Mouse (Mus musculus): ENCODE measurements at regions not wholly inside any gene's neighbourhood (a gene's known extent, or its start where the extent isn't known, plus 50 kb on each side); places are given as distances from the start of the nearest gene placed in this dataset.

DNA sequence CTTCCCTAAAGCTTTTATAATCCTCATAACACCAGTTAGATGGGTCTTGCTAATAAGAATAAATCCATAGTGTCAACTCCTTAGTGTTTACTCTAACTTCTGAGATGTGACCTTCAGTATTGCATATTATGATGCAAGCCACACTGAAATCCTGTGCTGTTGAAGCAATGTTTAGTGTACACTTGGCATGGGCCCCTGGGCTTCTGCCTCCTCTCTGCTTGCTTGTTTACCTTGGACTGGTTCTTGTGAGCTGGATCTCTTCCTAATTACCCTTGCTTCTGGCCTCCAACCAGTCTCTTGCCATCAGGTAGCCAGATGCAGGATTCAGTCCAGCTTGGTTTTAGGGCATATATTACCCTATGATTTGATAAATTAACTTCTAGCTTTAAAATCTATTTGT lies 57.0 kb downstream of the Rgs2 start:
- Histone ChIP-seq H3K9me3 (ENCODE audit: control insufficient read depth, low read length) (no peaks in the 10 kb centered on the region), H3K36me3 (ENCODE audit: control insufficient read depth, insufficient read depth, low read length) (no peaks in the 10 kb centered on the region), H3K9ac (ENCODE audit: low read depth, low read length) (no peak overlapping the region), H3K27me3 (replicated peaks; ENCODE audit: control insufficient read depth, insufficient read depth, low read length) (no peaks in the 10 kb centered on the region), H3K4me3 (ENCODE audit: low read length) (no peak overlapping the region), H3K4me2 (ENCODE audit: low read length) (no peak overlapping the region), H3K27ac (ENCODE audit: low read depth, low read length) (no peak overlapping the region), H3K4me1 (ENCODE audit: control insufficient read depth, insufficient read depth, low read depth, low read length) (no peaks in the 10 kb centered on the region)
- ATAC-seq = no peak

- H3K27ac ChIP-seq (ENCODE audit: low read depth, low read length) = no peak overlapping the region
- no peak overlapping the region for H3K9ac ChIP-seq (ENCODE audit: low read depth, low read length)
- no peaks in the 10 kb centered on the region for H3K4me1 ChIP-seq (ENCODE audit: control insufficient read depth, insufficient read depth, low read depth, low read length)
- H3K27me3 ChIP-seq (replicated peaks; ENCODE audit: control insufficient read depth, insufficient read depth, low read length) = no peaks in the 10 kb centered on the region
- H3K9me3 ChIP-seq (ENCODE audit: control insufficient read depth, low read length) = no peaks in the 10 kb centered on the region
- WGBS = 51% methylated on average over 5 of the region's 5 CpGs
- no peaks in the 10 kb centered on the region for H3K36me3 ChIP-seq (ENCODE audit: control insufficient read depth, insufficient read depth, low read length)
- peak; percentile 74 for ATAC-seq
- no peak overlapping the region for H3K4me3 ChIP-seq (ENCODE audit: low read length)
- H3K4me2 ChIP-seq (ENCODE audit: low read length) = no peak overlapping the region
Observed at GRCm38 (mm10) chr1:143941465-143941864, 62.5 kb downstream of the Rgs2 start.

GRCm38 (mm10) chr1:143939511-143939910 lies 64.5 kb downstream of the Rgs2 start:
- Histone ChIP-seq H3K4me3 (ENCODE audit: low read length) (no peak overlapping the region), H3K4me2 (ENCODE audit: low read length) (no peak overlapping the region), H3K9ac (ENCODE audit: low read depth, low read length) (no peak overlapping the region), H3K36me3 (ENCODE audit: control insufficient read depth, insufficient read depth, low read length) (no peaks in the 10 kb centered on the region), H3K9me3 (ENCODE audit: control insufficient read depth, low read length) (no peaks in the 10 kb centered on the region), H3K27me3 (replicated peaks; ENCODE audit: control insufficient read depth, insufficient read depth, low read length) (no peaks in the 10 kb centered on the region), H3K4me1 (ENCODE audit: control insufficient read depth, insufficient read depth, low read depth, low read length) (no peaks in the 10 kb centered on the region), H3K27ac (ENCODE audit: low read depth, low read length) (no peak overlapping the region)
- 0 out of 2 replicates have a peak, but pooled peaks have one; percentile 22 for ATAC-seq
- WGBS = 59% methylated on average over 2 of the region's 2 CpGs

DNA sequence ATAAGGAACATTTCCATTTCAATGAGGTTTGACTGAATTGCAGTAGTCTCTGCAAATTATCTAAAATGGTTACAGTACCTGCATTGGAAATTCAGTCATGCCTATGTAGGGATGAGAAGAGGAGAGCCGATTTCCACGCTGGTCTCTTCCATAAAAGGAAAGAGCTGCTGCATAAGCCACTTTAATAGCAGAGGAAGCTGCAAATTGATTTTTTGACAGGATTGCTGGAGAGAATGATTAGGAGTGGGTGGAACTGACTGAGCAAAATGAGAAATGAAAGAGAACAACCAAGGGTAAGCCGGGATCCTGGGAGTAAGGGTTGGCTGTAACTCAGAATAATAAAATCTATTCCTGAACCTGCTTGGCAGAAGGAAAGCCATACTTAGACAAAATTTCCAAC lies 65.4 kb downstream of the Rgs2 start:
- Histone ChIP-seq H3K9ac (ENCODE audit: low read depth, low read length) (no peak overlapping the region), H3K36me3 (ENCODE audit: control insufficient read depth, insufficient read depth, low read length) (no peaks in the 10 kb centered on the region), H3K4me2 (ENCODE audit: low read length) (no peak overlapping the region), H3K4me1 (ENCODE audit: control insufficient read depth, insufficient read depth, low read depth, low read length) (no peaks in the 10 kb centered on the region), H3K4me3 (ENCODE audit: low read length) (no peak overlapping the region), H3K27ac (ENCODE audit: low read depth, low read length) (no peak overlapping the region), H3K9me3 (ENCODE audit: control insufficient read depth, low read length) (no peaks in the 10 kb centered on the region), H3K27me3 (replicated peaks; ENCODE audit: control insufficient read depth, insufficient read depth, low read length) (no peaks in the 10 kb centered on the region)
- 54% methylated on average over 3 of the region's 3 CpGs for WGBS
- ATAC-seq = peak; percentile 60

DNA sequence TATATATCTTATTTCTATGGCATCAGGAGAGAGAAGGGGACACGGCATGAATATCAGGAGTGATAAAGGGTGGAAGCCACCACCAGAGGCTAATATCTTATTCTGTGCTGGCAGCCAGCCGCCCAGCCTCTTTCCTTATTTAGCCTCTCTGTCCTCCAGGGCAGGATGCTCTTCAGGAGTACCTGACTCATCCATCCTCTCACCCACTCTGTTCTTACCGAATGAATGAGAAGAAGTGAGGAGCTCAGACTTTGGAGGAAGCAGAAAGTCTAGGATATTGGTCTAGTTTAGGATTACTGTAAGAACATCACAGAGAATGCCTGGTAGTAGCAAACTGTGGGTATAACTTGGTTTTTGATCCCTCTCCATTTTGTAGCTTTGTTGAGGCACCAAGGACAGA lies 73.2 kb downstream of the Rgs2 start:
- no peaks in the 10 kb centered on the region for H3K4me1 ChIP-seq (ENCODE audit: control insufficient read depth, insufficient read depth, low read depth, low read length)
- no peak overlapping the region for H3K27ac ChIP-seq (ENCODE audit: low read depth, low read length)
- no peak overlapping the region for H3K4me2 ChIP-seq (ENCODE audit: low read length)
- H3K4me3 ChIP-seq (ENCODE audit: low read length) = no peak overlapping the region
- no peaks in the 10 kb centered on the region for H3K36me3 ChIP-seq (ENCODE audit: control insufficient read depth, insufficient read depth, low read length)
- no peaks in the 10 kb centered on the region for H3K27me3 ChIP-seq (replicated peaks; ENCODE audit: control insufficient read depth, insufficient read depth, low read length)
- ATAC-seq = no peak
- no peak overlapping the region for H3K9ac ChIP-seq (ENCODE audit: low read depth, low read length)
- H3K9me3 ChIP-seq (ENCODE audit: control insufficient read depth, low read length) = no peaks in the 10 kb centered on the region
- WGBS = 75% methylated on average over 3 of the region's 3 CpGs

- Histone ChIP-seq H3K36me3 (ENCODE audit: control insufficient read depth, insufficient read depth, low read length) (no peaks in the 10 kb centered on the region), H3K4me1 (ENCODE audit: control insufficient read depth, insufficient read depth, low read depth, low read length) (no peaks in the 10 kb centered on the region), H3K27me3 (replicated peaks; ENCODE audit: control insufficient read depth, insufficient read depth, low read length) (no peaks in the 10 kb centered on the region), H3K4me2 (ENCODE audit: low read length) (no peak overlapping the region), H3K27ac (ENCODE audit: low read depth, low read length) (no peak overlapping the region), H3K4me3 (ENCODE audit: low read length) (no peak overlapping the region), H3K9me3 (ENCODE audit: control insufficient read depth, low read length) (no peaks in the 10 kb centered on the region), H3K9ac (ENCODE audit: low read depth, low read length) (no peak overlapping the region)
- ATAC-seq = no peak
- 65% methylated on average over 5 of the region's 5 CpGs for WGBS
Observed at GRCm38 (mm10) chr1:143929567-143930165, 74.3 kb downstream of the Rgs2 start.

- Histone ChIP-seq H3K4me3 (ENCODE audit: low read length) (no peak overlapping the region), H3K27me3 (replicated peaks; ENCODE audit: control insufficient read depth, insufficient read depth, low read length) (no peaks in the 10 kb centered on the region), H3K36me3 (ENCODE audit: control insufficient read depth, insufficient read depth, low read length) (no peaks in the 10 kb centered on the region), H3K27ac (ENCODE audit: low read depth, low read length) (no peak overlapping the region), H3K9me3 (ENCODE audit: control insufficient read depth, low read length) (no peaks in the 10 kb centered on the region), H3K9ac (ENCODE audit: low read depth, low read length) (no peak overlapping the region), H3K4me1 (ENCODE audit: control insufficient read depth, insufficient read depth, low read depth, low read length) (peaks cover 3% of the 10 kb centered on the region), H3K4me2 (ENCODE audit: low read length) (no peak overlapping the region)
- WGBS = 62% methylated on average over 1 of the region's 1 CpGs
- ATAC-seq = no peak
Observed at GRCm38 (mm10) chr1:143922499-143922898, 81.5 kb downstream of the Rgs2 start.

- peak; percentile 48; the same call in 1 of the 2 replicates for ATAC-seq
- Histone ChIP-seq H3K27me3 (replicated peaks; ENCODE audit: control insufficient read depth, insufficient read depth, low read length) (no peaks in the 10 kb centered on the region), H3K27ac (ENCODE audit: low read depth, low read length) (no peak overlapping the region), H3K4me3 (ENCODE audit: low read length) (no peak overlapping the region), H3K9ac (ENCODE audit: low read depth, low read length) (no peak overlapping the region), H3K4me2 (ENCODE audit: low read length) (no peak overlapping the region; the same call in 1 of the 2 replicates), H3K36me3 (ENCODE audit: control insufficient read depth, insufficient read depth, low read length) (no peaks in the 10 kb centered on the region), H3K4me1 (ENCODE audit: control insufficient read depth, insufficient read depth, low read depth, low read length) (peaks cover 3% of the 10 kb centered on the region), H3K9me3 (ENCODE audit: control insufficient read depth, low read length) (no peaks in the 10 kb centered on the region)
- WGBS = 28% methylated on average over 7 of the region's 7 CpGs
Observed at GRCm38 (mm10) chr1:143920256-143920655, 83.7 kb downstream of the Rgs2 start.

- Histone ChIP-seq H3K4me3 (ENCODE audit: low read length) (no peak overlapping the region), H3K4me1 (ENCODE audit: control insufficient read depth, insufficient read depth, low read depth, low read length) (peaks cover 3% of the 10 kb centered on the region), H3K27me3 (replicated peaks; ENCODE audit: control insufficient read depth, insufficient read depth, low read length) (no peaks in the 10 kb centered on the region), H3K27ac (ENCODE audit: low read depth, low read length) (no peak overlapping the region), H3K36me3 (ENCODE audit: control insufficient read depth, insufficient read depth, low read length) (no peaks in the 10 kb centered on the region), H3K9me3 (ENCODE audit: control insufficient read depth, low read length) (no peaks in the 10 kb centered on the region), H3K4me2 (ENCODE audit: low read length) (no peak overlapping the region), H3K9ac (ENCODE audit: low read depth, low read length) (no peak overlapping the region)
- WGBS = 83% methylated on average over 5 of the region's 5 CpGs
- no peak for ATAC-seq
Observed at GRCm38 (mm10) chr1:143918949-143919348, 85.0 kb downstream of the Rgs2 start.
